Comparison of ENCODE assay signal across 8 mouse cellular contexts in genomic region chr1:189727346-189727883, GRCm38 (mm10). TPM values are rescaled to one million over a fixed set of nuclear protein-coding genes. Genes with fewer than 3 reads are reported as not detected.
DNase-seq lines count a peak whose midpoint lies in the region; ATAC-seq and TF ChIP-seq lines count a peak whose summit lies in the region.

No protein-coding gene starts in this region.

- H3K9me3 ChIP-seq in lung, embryonic 14.5 days (ENCODE audit: low read depth, low read length) = no peaks in the 10 kb centered on the region

- peak overlapping the region; percentile 86 for H3K9ac ChIP-seq in lung, embryonic 14.5 days

- peak; percentile 70 for ATAC-seq in lung, embryonic 14.5 days (ENCODE audit: insufficient read depth)

- TF ChIP-seq CTCF in lung, embryonic 14.5 days (IDR thresholded peaks at IDR 0.05; ENCODE audit: low read depth) = no peak

- peak; percentile 98 for DNase-seq in NIH3T3 (ENCODE audit: low read depth)
- peak; percentile 57 for DNase-seq in embryo, embryonic 10 days (ENCODE audit: low spot score)
- peak; percentile 78 to 84 for DNase-seq in heart, adult 18-20 months
- peak; percentile 82 for DNase-seq in kidney, adult 18-20 months
- peak; percentile 87 for DNase-seq in lung, embryonic 14.5 days
- peak; percentile 68 for DNase-seq in ovary, postnatal 36 days (ENCODE audit: low spot score)
- DNase-seq in layer of hippocampus, adult 18-20 months (ENCODE audit: low spot score in 2 of 2) = no peak
- no peak for DNase-seq in MN1 (ENCODE audit: low spot score)

- WGBS in lung, embryonic 14.5 days = under 1% methylated on average over 22 of the region's 22 CpGs

- H3K4me1 ChIP-seq in lung, embryonic 14.5 days (ENCODE audit: insufficient read depth) = peaks cover 4% of the 10 kb centered on the region; the same call in 1 of the 2 replicates

- H3K4me3 ChIP-seq in lung, embryonic 14.5 days (ENCODE audit: low read depth, low read length) = peak overlapping the region; percentile 78

- no peaks in the 10 kb centered on the region for H3K27me3 ChIP-seq in lung, embryonic 14.5 days (ENCODE audit: insufficient read depth, low read length)

- H3K36me3 ChIP-seq in lung, embryonic 14.5 days (ENCODE audit: insufficient read depth) = no peaks in the 10 kb centered on the region

- H3K27ac ChIP-seq in lung, embryonic 14.5 days (ENCODE audit: low read depth) = peak overlapping the region; percentile 97

- peak overlapping the region; percentile 79 for H3K4me2 ChIP-seq in lung, embryonic 14.5 days

RNA-seq across cellular contexts. Expression of gene Ptpn14, which starts 0.7 kb away (rescaled TPM):
- total RNA-seq in heart, adult 18-20 months (2021) = 10 to 100 TPM; 29.3 to 33.7 TPM
- 10.3 and 11.6 TPM in 2 replicates for polyA plus RNA-seq in lung, embryonic 14.5 days (2014; fragmentation: Nextera tagmentation; extraction: Ambion mirVana)
- total RNA-seq in layer of hippocampus, adult 18-20 months (2021) = 10 to 100 TPM; 11.2 to 11.9 TPM

RNA-seq across cellular contexts. Expression of gene Cenpf, which starts 39.5 kb away (rescaled TPM):
- total RNA-seq in heart, adult 18-20 months (2021) = 1 to 10 TPM; 5.5 to 5.9 TPM
- polyA plus RNA-seq in lung, embryonic 14.5 days (2014; fragmentation: Nextera tagmentation; extraction: Ambion mirVana) = 91.1 and 103 TPM in 2 replicates
- under 1 TPM; 0.15 to 0.40 TPM for total RNA-seq in layer of hippocampus, adult 18-20 months (2021)

Comparison
In these comparisons a context has a peak if more than half of its experiments do, and no peak if none do; other contexts are left out.
1. DNase-seq: peak in NIH3T3 (single experiment), embryo, embryonic 10 days (single experiment), heart, adult 18-20 months (2 of 2), kidney, adult 18-20 months (single experiment), lung, embryonic 14.5 days (single experiment) and ovary, postnatal 36 days (single experiment); none in layer of hippocampus, adult 18-20 months (0 of 2) and MN1 (single experiment).
2. RNA of gene Cenpf, which starts 39.5 kb away (total RNA-seq): 5.5 to 5.9 TPM in heart, adult 18-20 months; 0.15 to 0.40 TPM in layer of hippocampus, adult 18-20 months; every median in the first group is over 4 times any median in the second.